Mouse (Mus musculus): ENCODE results near the gene Skiv2l. TPM values are rescaled to one million over a fixed set of nuclear protein-coding genes. Genes with fewer than 3 reads are reported as not detected.

The Skiv2l gene
- polyA plus RNA-seq, 1 experiment from 2014 or later, result 16.7 TPM

DNA sequence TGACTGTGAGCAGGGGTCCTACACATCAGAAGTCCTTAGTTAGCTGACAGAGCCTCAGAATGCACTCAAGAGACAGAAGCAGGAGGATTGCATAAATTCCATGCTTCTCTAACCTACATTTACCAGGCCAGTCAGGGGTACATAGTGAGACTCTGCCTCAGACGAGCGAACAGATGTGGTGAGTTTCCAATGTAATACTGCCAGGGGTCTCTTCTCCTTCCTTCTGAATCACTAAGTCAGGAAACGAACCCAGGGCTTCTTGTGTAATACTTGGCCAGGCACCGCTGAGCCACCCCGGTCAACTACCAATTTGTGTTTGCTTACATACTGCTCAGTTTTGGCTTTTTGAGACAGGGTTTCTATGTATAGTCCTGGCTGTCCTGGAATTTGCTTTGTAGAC, 37.9 kb upstream of the Skiv2l start:
- Histone ChIP-seq H3K27ac (no peak overlapping the region), H3K4me3 (ENCODE audit: inconsistent target) (no peak overlapping the region), H3K36me3 (ENCODE audit: inconsistent target) (no peaks in the 10 kb centered on the region), H3K79me2 (ENCODE audit: inconsistent target) (no peaks in the 10 kb centered on the region)
- WGBS (ENCODE audit: missing documents), result 42% methylated on average over 5 of the region's 5 CpGs

DNA sequence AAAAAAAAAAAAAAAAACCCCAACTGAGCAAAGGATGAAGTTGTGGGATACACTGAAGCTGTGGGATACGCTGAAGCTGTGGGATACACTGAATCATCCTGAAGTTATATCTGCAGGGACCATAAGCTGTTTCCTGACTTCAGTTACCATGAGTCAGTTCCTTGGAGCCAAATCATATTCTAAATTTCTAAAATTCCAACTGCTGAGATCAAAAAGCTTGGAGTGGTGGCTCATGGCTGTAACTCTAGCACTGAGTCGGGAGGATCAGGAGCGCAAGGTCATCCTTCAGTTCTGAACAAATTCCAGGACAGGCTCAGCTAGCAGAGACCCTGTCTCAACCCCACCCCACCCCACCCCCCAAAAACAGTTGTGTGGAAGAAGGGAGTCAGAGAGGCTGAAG, 35.6 kb upstream of the Skiv2l start:
- WGBS (ENCODE audit: missing documents), result 97% methylated on average over 3 of the region's 3 CpGs
- Histone ChIP-seq H3K79me2 (ENCODE audit: inconsistent target) (no peaks in the 10 kb centered on the region), H3K27ac (no peak overlapping the region), H3K4me3 (ENCODE audit: inconsistent target) (no peak overlapping the region), H3K36me3 (ENCODE audit: inconsistent target) (no peaks in the 10 kb centered on the region)

DNA sequence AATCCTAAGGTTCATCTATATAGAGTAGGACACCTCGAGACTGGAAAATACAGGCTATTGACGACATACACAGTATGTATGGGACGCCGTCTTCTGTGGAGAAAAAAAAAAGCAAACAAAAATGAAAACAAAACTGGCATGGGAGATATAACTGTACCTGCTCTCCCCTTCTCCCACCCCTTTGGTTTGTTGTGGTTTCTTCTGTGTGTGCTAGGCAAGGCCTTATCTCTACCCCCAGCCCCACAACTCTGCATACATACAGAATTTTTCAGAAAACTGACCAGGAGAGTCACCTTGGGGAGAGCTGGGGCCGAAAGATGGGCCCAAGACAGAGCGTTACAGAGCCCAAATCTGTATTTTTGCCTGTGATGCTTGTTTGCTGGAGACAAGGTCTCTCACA, 34.7 kb upstream of the Skiv2l start:
- 95% methylated on average over 6 of the region's 6 CpGs for WGBS (ENCODE audit: missing documents)
- H3K36me3 ChIP-seq (ENCODE audit: inconsistent target), result no peaks in the 10 kb centered on the region
- no peak overlapping the region for H3K27ac ChIP-seq
- no peak overlapping the region for H3K4me3 ChIP-seq (ENCODE audit: inconsistent target)
- no peaks in the 10 kb centered on the region for H3K79me2 ChIP-seq (ENCODE audit: inconsistent target)

DNA sequence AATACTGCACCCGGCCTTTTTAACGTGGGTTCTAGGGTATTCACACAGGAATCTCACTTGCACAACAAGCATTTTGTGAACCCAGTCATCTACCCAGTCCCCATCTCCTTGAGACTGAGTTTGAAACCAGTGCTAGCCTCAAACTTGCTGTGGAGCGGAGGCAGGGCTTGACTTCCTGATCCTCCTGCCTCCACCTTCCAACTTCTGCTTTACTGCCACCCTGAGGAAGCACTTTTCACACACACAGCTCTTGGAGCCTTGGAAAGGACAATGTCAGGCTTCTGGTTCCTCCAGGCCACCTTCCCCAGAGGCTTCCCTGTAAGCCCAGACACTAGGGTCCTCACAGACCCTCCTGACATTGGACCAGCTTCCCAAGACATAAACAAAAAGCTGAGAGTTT, 33.3 kb upstream of the Skiv2l start:
- H3K79me2 ChIP-seq (ENCODE audit: inconsistent target), result no peaks in the 10 kb centered on the region
- no peak overlapping the region for H3K4me3 ChIP-seq (ENCODE audit: inconsistent target)
- WGBS (ENCODE audit: missing documents), result 23% methylated on average over 3 of the region's 3 CpGs
- no peaks in the 10 kb centered on the region for H3K36me3 ChIP-seq (ENCODE audit: inconsistent target)
- H3K27ac ChIP-seq, result peak overlapping the region; percentile 19

DNA sequence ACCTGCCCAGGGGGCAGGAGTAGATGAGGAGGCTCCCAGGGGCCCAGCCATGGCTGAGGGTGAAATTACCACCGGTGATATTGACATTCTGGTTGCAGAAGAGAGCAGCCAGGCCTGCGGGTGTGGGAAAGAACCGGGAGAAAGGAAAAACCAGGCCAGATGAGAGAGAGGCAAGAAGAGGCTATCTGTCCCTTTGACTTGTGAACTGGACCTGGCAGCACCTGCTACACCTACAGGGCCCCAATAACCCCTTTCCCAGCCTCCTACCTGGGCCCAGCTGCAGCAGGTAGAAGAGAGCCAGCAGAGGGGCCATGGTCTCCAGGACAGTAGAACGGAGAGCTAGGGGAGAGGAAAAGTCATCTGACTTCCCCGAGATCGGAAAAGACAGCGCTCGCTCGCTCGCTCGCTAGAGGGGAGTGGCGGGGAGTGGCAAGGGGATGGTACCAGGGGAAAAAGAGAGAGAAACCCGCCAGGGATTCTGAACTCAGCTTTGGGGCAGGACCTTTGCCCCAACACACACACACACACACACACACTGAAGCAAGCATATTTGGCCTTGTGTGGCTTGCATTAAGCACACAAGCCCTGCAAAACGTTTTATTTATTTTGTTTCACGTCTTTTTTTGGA, 31.8 kb upstream of the Skiv2l start, which contains the start of gene Gm20547:
Gene Gm20547, minus strand, starts transcription at position 360 of the 628 bp plus-strand sequence.
- 93% methylated on average over 14 of the region's 15 CpGs for WGBS (ENCODE audit: missing documents)
- Histone ChIP-seq H3K4me3 (ENCODE audit: inconsistent target) (no peak within 1 kb of the TSS), H3K79me2 (ENCODE audit: inconsistent target) (no peaks in the 10 kb centered on the region), H3K36me3 (ENCODE audit: inconsistent target) (no peaks in the 10 kb centered on the region), H3K27ac (peak within 1 kb of the TSS; percentile 19; the same call in 1 of the 2 replicates)

DNA sequence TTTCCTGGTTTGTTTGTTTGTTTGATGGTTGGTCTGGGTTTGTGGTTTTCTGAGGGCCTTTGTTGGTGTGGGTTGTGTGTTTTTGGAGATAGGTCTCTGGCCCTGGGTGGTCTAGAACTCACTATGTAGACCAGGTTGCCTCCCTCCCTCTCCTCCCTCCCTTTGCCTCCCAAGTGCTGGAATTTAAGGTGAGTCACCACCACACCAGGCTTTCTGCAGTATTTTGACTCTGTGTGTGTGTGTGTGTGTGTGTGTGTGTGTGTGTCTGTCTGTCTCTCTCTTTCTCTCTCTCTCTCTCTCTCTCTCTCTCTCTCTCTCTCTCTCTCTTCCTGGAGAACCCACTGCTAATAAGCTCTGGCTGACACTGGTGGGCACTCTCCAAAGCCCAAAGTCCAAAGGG, 31.2 kb upstream of the Skiv2l start:
- H3K4me3 ChIP-seq (ENCODE audit: inconsistent target), result no peak overlapping the region

DNA sequence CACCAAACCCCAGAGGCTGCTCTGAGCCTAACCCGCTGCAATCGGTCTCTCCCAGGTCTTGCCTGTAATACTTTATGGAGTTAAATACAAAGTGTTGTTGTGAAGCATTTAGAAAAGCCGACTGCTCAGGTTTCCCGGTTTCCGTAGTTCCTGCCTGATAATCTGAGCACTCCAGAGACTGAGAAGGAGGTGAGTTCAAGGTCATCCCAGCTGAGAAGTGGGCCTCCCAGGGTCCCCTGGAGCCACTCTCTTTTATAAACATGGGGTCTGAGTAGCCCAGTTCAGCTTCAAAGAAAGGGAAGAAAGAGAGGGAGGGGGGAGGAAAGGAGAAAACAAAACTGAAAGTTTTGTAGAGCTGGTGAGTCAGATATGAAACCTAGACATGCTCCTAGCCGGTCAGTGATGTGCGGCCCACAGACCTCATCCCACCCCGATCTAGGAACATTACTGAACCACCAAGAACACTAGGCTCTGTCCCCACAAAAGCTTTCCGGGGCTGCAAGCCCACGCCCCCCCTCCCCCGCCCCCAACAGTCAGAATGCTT, 29.4 kb upstream of the Skiv2l start, which contains the start of gene Zbtb12:
Gene Zbtb12, plus strand, starts transcription at position 148 of the 544 bp plus-strand sequence.
- H3K4me3 ChIP-seq (ENCODE audit: inconsistent target), result no peak within 1 kb of the TSS
- no peaks in the 10 kb centered on the region for H3K36me3 ChIP-seq (ENCODE audit: inconsistent target)
- no peaks in the 10 kb centered on the region for H3K79me2 ChIP-seq (ENCODE audit: inconsistent target)
- WGBS (ENCODE audit: missing documents), result 42% methylated on average over 10 of the region's 11 CpGs
- H3K27ac ChIP-seq, result 0 out of 2 replicates have a peak within 1 kb of the TSS, but pooled peaks have one; percentile 12

More for the DNA sequence above, 31.2 kb upstream of the Skiv2l start:
- H3K36me3 ChIP-seq (ENCODE audit: inconsistent target), result no peaks in the 10 kb centered on the region
- no peaks in the 10 kb centered on the region for H3K79me2 ChIP-seq (ENCODE audit: inconsistent target)
- no peak overlapping the region for H3K27ac ChIP-seq

DNA sequence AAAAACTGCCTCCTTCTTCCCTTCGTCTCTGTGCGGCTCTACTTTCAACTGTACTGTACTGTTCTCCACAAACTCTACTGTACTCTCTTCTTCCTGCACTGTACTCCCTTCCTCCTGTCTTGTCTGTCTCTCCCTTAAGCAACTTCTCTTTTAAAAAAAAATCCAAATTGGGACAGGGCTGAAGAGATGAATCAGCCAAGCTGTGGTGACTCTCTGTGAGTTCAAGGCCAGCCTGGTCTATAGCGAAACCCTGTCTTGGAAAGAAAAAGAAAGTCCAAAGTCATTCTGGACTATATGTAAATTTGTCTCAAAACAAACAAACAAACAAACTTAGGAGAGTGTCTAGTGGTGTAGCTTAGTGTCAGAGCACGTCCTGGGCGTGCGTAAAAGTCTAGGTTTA, 24.3 kb upstream of the Skiv2l start:
- no peaks in the 10 kb centered on the region for H3K79me2 ChIP-seq (ENCODE audit: inconsistent target)
- 96% methylated on average over 6 of the region's 6 CpGs for WGBS (ENCODE audit: missing documents)
- H3K36me3 ChIP-seq (ENCODE audit: inconsistent target), result no peaks in the 10 kb centered on the region
- H3K4me3 ChIP-seq (ENCODE audit: inconsistent target), result no peak overlapping the region
- no peak overlapping the region for H3K27ac ChIP-seq

DNA sequence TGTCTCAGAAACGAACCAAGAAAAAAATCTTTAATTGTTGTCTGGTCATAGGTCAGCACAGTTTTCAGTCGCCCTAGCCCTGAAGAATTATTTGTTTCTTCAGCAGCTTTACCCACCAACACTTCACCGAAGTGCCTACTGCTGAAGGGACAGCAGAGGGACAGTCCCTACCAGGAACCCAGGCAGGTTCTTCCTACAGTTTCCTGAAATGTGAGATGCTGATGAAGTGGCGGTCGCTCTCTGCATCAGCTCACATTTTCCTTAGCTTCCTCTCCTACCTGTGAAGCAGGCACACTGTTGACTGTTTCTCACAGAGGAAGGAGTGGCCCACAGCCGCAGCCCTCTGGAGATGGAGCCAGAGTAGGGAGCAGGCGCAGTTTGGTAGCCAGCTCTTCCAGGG, 16.0 kb upstream of the Skiv2l start:
- H3K4me3 ChIP-seq (ENCODE audit: inconsistent target), result no peak overlapping the region
- WGBS (ENCODE audit: missing documents), result 63% methylated on average over 7 of the region's 7 CpGs
- no peak overlapping the region for H3K27ac ChIP-seq
- H3K79me2 ChIP-seq (ENCODE audit: inconsistent target), result no peaks in the 10 kb centered on the region; the same call in 1 of the 2 replicates
- H3K36me3 ChIP-seq (ENCODE audit: inconsistent target), result no peaks in the 10 kb centered on the region

DNA sequence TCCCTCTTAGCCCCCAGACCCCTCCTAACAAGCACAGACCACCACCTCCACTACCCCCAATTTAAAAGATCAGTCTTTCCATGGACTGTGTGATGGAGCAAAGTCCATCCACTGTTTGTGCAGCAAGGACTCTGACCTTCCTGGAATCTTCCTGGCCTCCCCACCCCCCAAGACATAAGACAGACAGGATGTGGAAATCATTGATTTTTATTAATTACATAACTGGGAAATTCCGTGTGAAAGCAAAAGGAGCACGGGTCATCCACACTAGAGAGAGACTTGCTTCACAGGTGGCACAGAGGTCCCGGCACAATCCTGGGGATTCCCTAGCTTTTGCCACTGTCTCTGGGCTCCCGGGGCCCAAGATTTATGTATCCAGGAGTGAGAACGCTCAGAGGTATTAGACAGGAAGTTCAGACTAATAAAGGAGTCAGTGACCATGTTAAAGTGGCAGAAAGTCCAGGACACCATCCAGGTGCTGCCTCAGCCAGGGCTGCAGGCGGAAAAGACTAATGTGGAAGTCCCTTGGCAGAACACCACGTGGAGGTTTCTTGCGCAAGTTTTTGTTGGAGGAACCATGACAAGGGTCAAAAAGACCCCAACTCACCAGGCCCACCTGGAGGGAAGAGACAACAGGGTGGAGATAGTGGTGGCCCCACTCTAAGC, 12.5 kb upstream of the Skiv2l start, which contains the start of gene Cfb:
Gene Cfb, minus strand, starts transcription at position 103 of the 666 bp plus-strand sequence.
- Histone ChIP-seq H3K27ac (no peak within 1 kb of the TSS), H3K4me3 (ENCODE audit: inconsistent target) (no peak within 1 kb of the TSS), H3K36me3 (ENCODE audit: inconsistent target) (no peaks in the 10 kb centered on the region), H3K79me2 (ENCODE audit: inconsistent target) (no peaks in the 10 kb centered on the region; the same call in 1 of the 2 replicates)
- 62% methylated on average over 8 of the region's 8 CpGs for WGBS (ENCODE audit: missing documents)

DNA sequence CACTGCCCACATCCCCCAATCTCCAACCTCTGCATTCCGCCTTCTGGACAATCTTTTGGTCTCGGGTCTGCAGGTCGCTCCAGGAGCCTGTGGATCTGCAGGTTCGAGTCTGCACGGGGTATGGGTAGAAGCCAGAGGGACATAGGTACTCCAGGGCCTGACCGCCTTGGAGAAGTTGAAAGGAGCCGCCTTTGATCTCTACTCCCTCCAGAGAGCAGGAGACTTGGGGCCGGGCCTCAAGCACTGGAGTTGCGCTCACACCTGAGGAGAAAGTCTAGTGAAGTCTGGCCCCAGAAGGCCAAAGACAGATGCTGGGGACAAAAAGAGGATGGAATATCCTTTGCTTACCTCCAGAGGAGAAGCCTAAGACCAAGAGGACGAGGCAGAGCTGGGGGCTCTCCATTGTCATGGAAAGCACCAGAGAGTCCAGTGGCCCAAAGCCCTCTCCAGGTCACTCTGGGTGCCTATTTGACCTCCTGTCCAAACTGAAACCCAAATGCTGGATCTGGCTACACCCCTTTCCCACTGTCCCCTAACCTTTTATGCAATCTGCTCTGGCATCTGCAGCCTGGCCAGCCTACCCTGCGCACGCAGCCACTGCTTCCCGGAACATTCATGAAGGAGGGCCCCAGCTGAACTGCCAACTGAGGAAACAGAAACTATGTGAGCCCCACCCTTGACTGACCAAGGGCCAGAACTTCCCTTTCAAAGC, 11.8 kb upstream of the Skiv2l start:
- no peaks in the 10 kb centered on the region for H3K36me3 ChIP-seq (ENCODE audit: inconsistent target)
- H3K27ac ChIP-seq, result no peak overlapping the region
- WGBS (ENCODE audit: missing documents), result 85% methylated on average over 13 of the region's 13 CpGs
- H3K79me2 ChIP-seq (ENCODE audit: inconsistent target), result no peaks in the 10 kb centered on the region; the same call in 1 of the 2 replicates
- no peak overlapping the region for H3K4me3 ChIP-seq (ENCODE audit: inconsistent target)

DNA sequence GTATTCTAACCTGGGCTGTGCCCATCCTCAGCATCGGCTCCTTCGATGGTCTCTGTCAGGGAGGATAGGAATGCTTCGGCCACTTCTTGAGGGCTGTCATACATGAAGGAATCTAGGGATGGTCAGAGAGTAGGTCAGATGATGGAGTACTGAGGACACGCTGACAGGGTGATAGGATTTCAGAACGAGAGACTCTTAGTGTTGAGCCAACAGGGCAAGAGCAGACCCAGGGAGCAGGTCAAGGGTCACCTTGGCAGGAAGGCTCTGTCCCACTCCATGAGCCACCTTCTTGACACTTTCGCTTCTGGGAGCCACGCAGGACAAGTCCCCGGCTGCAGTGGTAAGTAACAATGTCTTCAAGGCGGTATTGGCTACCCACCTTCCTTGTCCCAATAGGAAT, 10.5 kb upstream of the Skiv2l start:
- H3K79me2 ChIP-seq (ENCODE audit: inconsistent target), result no peaks in the 10 kb centered on the region; the same call in 1 of the 2 replicates
- peaks cover 9% of the 10 kb centered on the region; the same call in 1 of the 2 replicates for H3K36me3 ChIP-seq (ENCODE audit: inconsistent target)
- H3K4me3 ChIP-seq (ENCODE audit: inconsistent target), result no peak overlapping the region
- 87% methylated on average over 9 of the region's 9 CpGs for WGBS (ENCODE audit: missing documents)
- no peak overlapping the region for H3K27ac ChIP-seq

DNA sequence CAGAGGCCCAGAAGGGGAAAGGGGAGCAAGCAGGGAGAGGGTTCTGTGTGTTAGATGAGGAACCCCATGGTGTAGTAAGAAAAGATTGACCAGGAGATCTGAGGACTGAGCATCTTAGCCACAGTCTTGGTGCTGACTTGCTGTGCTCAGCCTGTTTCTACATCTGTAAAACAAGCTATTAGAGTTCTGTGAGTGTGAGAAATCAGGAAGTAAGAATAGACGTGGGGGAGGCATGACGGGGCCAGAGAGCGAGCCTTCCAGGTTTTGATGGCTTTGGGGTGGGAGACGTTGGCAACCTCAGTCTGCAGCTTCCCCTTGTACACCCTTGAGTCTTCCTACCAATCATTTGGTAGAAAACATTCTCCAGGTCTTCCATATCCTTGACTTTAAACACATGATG, 8.7 kb upstream of the Skiv2l start:
- Histone ChIP-seq H3K79me2 (ENCODE audit: inconsistent target) (no peaks in the 10 kb centered on the region; the same call in 1 of the 2 replicates), H3K27ac (no peak overlapping the region), H3K4me3 (ENCODE audit: inconsistent target) (no peak overlapping the region), H3K36me3 (ENCODE audit: inconsistent target) (peaks cover 27% of the 10 kb centered on the region)
- WGBS (ENCODE audit: missing documents), result 5% methylated on average over 4 of the region's 4 CpGs

DNA sequence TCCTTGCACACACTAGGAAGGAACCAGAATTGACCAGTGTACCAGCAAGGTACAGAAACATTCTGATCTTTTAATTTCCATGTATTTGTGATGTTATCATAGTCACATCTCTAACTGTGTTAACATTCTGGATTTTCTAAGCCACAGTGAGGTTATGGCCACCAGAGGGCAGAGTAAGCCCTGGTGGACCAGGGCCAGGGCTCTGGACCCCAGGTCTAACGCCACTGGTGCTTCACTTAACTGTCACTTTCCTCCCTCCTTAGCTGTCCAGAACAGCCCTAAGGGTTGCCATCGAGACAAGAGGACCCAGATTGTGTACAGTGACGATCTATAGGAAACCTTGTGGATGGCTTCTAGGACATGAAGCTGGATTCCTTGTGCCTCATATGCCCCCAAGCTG, 5.8 kb upstream of the Skiv2l start:
- no peak overlapping the region for H3K27ac ChIP-seq
- no peak overlapping the region for H3K4me3 ChIP-seq (ENCODE audit: inconsistent target)
- 39% methylated on average over 3 of the region's 3 CpGs for WGBS (ENCODE audit: missing documents)
- H3K79me2 ChIP-seq (ENCODE audit: inconsistent target), result peaks cover 5% of the 10 kb centered on the region; the same call in 1 of the 2 replicates
- peaks cover 44% of the 10 kb centered on the region for H3K36me3 ChIP-seq (ENCODE audit: inconsistent target)

Measured in macrophage (primary cell).